Mouse (Mus musculus): ENCODE results near the gene Myom1. TPM values are rescaled to one million over a fixed set of nuclear protein-coding genes. Genes with fewer than 3 reads are reported as not detected.

Gene Myom1
- total RNA-seq, 2 experiments from 2014 or later: 4.6 to 5.5 TPM

GRCm38 (mm10) chr17:71009751-71010150 lies 7.3 kb downstream of the Myom1 start:
- intact Hi-C loops (cut with DNase I): loop anchor here (10.0 kb wide), 1 partner anchor 175 kb away; the partner anchor contains the start of gene Lpin2

GRCm38 (mm10) chr17:71010646-71011242 lies 8.3 kb downstream of the Myom1 start:
- no peak for DNase-seq (ENCODE audit: low spot score in 2 of 2)
- intact Hi-C loops (cut with DNase I): no loop called here

More at GRCm38 (mm10) chr17:71009751-71010150, 7.3 kb downstream of the Myom1 start:
- DNase-seq (ENCODE audit: low spot score in 2 of 2): no peak

GRCm38 (mm10) chr17:71011931-71012662 lies 9.7 kb downstream of the Myom1 start:
- DNase-seq (ENCODE audit: low spot score in 2 of 2): no peak
- intact Hi-C loops (cut with DNase I): no loop called here

GRCm38 (mm10) chr17:71013105-71013504 lies 10.7 kb downstream of the Myom1 start:
- intact Hi-C loops (cut with DNase I): no loop called here
- no peak for DNase-seq (ENCODE audit: low spot score in 2 of 2)

- intact Hi-C loops (cut with DNase I): no loop called here
Measured at GRCm38 (mm10) chr17:71014911-71015310, 12.5 kb downstream of the Myom1 start.

GRCm38 (mm10) chr17:71017457-71017998 lies 15.1 kb downstream of the Myom1 start:
- no peak for DNase-seq (ENCODE audit: low spot score in 2 of 2)

More at GRCm38 (mm10) chr17:71014911-71015310, 12.5 kb downstream of the Myom1 start:
- no peak for DNase-seq (ENCODE audit: low spot score in 2 of 2)

GRCm38 (mm10) chr17:71018151-71018550 lies 15.7 kb downstream of the Myom1 start:
- DNase-seq (ENCODE audit: low spot score in 2 of 2): no peak
- intact Hi-C loops (cut with DNase I): no loop called here

More at GRCm38 (mm10) chr17:71017457-71017998, 15.1 kb downstream of the Myom1 start:
- intact Hi-C loops (cut with DNase I): no loop called here

GRCm38 (mm10) chr17:71018616-71019308 lies 16.3 kb downstream of the Myom1 start:
- DNase-seq (ENCODE audit: low spot score in 2 of 2): no peak
- intact Hi-C loops (cut with DNase I): no loop called here

GRCm38 (mm10) chr17:71019309-71019655 lies 16.8 kb downstream of the Myom1 start:
- no peak for DNase-seq (ENCODE audit: low spot score in 2 of 2)
- intact Hi-C loops (cut with DNase I): no loop called here

GRCm38 (mm10) chr17:71019860-71020259 lies 17.4 kb downstream of the Myom1 start:
- DNase-seq (ENCODE audit: low spot score in 2 of 2): no peak
- intact Hi-C loops (cut with DNase I): no loop called here

- intact Hi-C loops (cut with DNase I): no loop called here
- DNase-seq (ENCODE audit: low spot score in 2 of 2): no peak
Measured at GRCm38 (mm10) chr17:71022841-71023240, 20.4 kb downstream of the Myom1 start.

- intact Hi-C loops (cut with DNase I): no loop called here
Measured at GRCm38 (mm10) chr17:71024071-71024470, 21.6 kb downstream of the Myom1 start.

GRCm38 (mm10) chr17:71025922-71026321 lies 23.5 kb downstream of the Myom1 start:
- intact Hi-C loops (cut with DNase I): no loop called here
- DNase-seq (ENCODE audit: low spot score in 2 of 2): no peak

More at GRCm38 (mm10) chr17:71024071-71024470, 21.6 kb downstream of the Myom1 start:
- no peak for DNase-seq (ENCODE audit: low spot score in 2 of 2)

GRCm38 (mm10) chr17:71027186-71027585 lies 24.8 kb downstream of the Myom1 start:
- intact Hi-C loops (cut with DNase I): no loop called here
- no peak for DNase-seq (ENCODE audit: low spot score in 2 of 2)

- DNase-seq (ENCODE audit: low spot score in 2 of 2): no peak
- intact Hi-C loops (cut with DNase I): no loop called here
Measured at GRCm38 (mm10) chr17:71032719-71033118, 30.3 kb downstream of the Myom1 start.

GRCm38 (mm10) chr17:71034472-71034871 lies 32.0 kb downstream of the Myom1 start:
- intact Hi-C loops (cut with DNase I): no loop called here
- DNase-seq (ENCODE audit: low spot score in 2 of 2): no peak

- intact Hi-C loops (cut with DNase I): no loop called here
- no peak for DNase-seq (ENCODE audit: low spot score in 2 of 2)
Measured at GRCm38 (mm10) chr17:71037188-71037587, 34.8 kb downstream of the Myom1 start.

GRCm38 (mm10) chr17:71038812-71039211 lies 36.4 kb downstream of the Myom1 start:
- DNase-seq (ENCODE audit: low spot score in 2 of 2): no peak
- intact Hi-C loops (cut with DNase I): no loop called here

- peak in 1 of 2 experiments; percentile 33 for DNase-seq (ENCODE audit: low spot score in 2 of 2)
- intact Hi-C loops (cut with DNase I): no loop called here
Measured at GRCm38 (mm10) chr17:71039851-71040581, 37.6 kb downstream of the Myom1 start.

- intact Hi-C loops (cut with DNase I): no loop called here
- no peak for DNase-seq (ENCODE audit: low spot score in 2 of 2)
Measured at GRCm38 (mm10) chr17:71040582-71040880, 38.1 kb downstream of the Myom1 start.
